Mouse (Mus musculus): ENCODE measurements around the gene Il27. TPM values are rescaled to one million over a fixed set of nuclear protein-coding genes. Genes with fewer than 3 reads are reported as not detected.

Il27 gene
- polyA plus RNA-seq, 2 experiments = not detected

DNA sequence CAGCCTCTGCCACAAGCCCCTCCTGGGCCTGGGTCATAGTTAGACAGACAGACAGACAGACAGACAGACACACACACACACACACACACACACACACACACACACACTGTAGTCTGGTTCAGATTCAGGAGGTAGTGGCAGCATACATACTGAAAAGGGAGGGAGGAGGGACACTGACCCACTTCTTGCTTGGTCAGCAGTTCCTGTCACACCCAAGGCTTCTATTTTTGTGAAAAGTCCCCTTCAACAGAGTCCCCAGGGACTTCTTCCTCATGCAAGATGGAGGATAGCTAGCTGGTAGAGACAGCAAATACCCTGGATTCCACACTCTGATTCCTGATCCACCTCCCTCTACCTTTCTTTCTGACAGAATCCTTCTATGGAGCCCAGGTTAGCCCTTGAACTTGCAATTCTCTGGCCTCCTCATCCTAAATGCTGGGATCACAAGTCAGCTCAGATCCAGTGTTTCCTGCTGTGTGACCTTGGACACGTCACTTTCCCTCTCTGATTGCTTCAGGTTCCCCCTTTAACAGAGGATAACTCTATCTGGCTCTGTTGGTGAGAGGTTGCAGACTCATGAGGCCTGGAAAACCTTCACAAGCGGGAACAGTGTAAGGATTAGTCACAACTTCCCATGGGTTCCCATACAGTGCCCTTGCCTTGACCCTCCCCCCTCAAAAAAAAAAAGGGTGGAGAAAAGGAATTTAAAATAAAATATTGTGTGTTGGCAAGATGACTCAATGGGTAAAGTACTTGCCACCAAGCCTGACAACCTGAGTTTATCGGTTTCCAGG is 31.3 kb upstream of the Il27 start:
- H3K9me3 ChIP-seq (ENCODE audit: control insufficient read depth, low read length) = no peaks in the 10 kb centered on the region
- no peak overlapping the region for H3K27ac ChIP-seq (replicated peaks; ENCODE audit: low read depth, low read length)
- H3K4me1 ChIP-seq (ENCODE audit: control insufficient read depth, insufficient read depth, low read length) = no peaks in the 10 kb centered on the region
- no peaks in the 10 kb centered on the region for H3K36me3 ChIP-seq (ENCODE audit: control insufficient read depth, insufficient read depth, low read length)
- TF ChIP-seq POLR2A (IDR thresholded peaks at IDR 0.05; ENCODE audit: borderline replicate concordance, extremely low read depth, insufficient read depth, insufficient read length) = no peak
- H3K9ac ChIP-seq (ENCODE audit: low read depth, low read length, severe bottlenecking) = no peak overlapping the region
- 80% methylated on average over 3 of the region's 3 CpGs for WGBS
- no peak overlapping the region for H3K4me2 ChIP-seq (replicated peaks; ENCODE audit: low read depth, low read length, severe bottlenecking)
- no peaks in the 10 kb centered on the region for H3K27me3 ChIP-seq (ENCODE audit: control insufficient read depth, insufficient read depth, low read length)
- H3K4me3 ChIP-seq (replicated peaks; ENCODE audit: low read length) = no peak overlapping the region
- no peak for ATAC-seq (ENCODE audit: low FRiP score, low read depth)
- no peak for DNase-seq (ENCODE audit: low spot score)

DNA sequence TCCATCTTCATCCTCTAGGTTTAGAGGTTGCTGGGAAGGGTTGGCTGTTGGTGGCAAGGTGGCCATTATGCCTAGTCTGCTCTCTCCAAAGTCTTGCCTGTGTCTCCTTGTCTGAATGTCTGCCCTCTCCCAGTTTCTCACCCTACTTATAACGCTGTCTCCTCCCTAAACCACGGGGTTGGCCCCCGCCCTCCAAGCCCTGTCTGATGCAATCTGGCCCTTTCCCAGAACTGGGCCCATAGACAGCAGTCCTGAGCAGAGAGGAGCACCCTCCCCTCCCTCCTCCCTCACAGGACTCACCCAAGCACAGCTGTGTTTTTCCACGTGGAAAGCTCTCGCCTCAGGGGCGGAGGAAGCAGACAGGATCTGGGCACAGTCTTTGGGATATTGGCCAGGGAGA is 30.6 kb upstream of the Il27 start:
- peak; percentile 39 for DNase-seq (ENCODE audit: low spot score)

DNA sequence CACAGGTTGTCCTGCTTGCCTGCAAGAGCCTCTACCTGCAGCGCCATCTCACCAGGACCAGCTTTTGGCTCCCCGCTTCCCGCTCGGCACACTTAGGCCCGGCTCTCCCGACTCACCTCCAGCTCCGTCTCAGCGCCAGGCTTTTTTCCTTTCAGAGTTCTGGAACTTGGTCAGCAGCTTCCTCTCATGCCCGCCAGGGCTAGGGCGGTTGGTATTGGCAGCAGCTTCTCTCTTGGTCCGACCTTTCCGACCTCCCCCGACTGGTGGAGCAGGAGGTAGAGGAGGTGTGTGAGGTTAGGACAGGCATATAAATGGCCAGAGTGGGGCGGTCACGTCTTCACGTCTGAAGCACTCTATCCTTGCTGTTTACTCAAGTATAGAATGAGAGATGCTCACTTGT is 30.0 kb upstream of the Il27 start:
- H3K4me3 ChIP-seq (replicated peaks; ENCODE audit: low read length) = no peak overlapping the region
- no peak overlapping the region for H3K9ac ChIP-seq (ENCODE audit: low read depth, low read length, severe bottlenecking)
- DNase-seq (ENCODE audit: low spot score) (no peak), ATAC-seq (ENCODE audit: low FRiP score, low read depth) (no peak)
- no peak for TF ChIP-seq POLR2A (IDR thresholded peaks at IDR 0.05; ENCODE audit: borderline replicate concordance, extremely low read depth, insufficient read depth, insufficient read length)
- no peak overlapping the region for H3K4me2 ChIP-seq (replicated peaks; ENCODE audit: low read depth, low read length, severe bottlenecking)
- no peaks in the 10 kb centered on the region for H3K27me3 ChIP-seq (ENCODE audit: control insufficient read depth, insufficient read depth, low read length)
- WGBS = 69% methylated on average over 16 of the region's 16 CpGs
- no peaks in the 10 kb centered on the region for H3K4me1 ChIP-seq (ENCODE audit: control insufficient read depth, insufficient read depth, low read length)
- H3K27ac ChIP-seq (replicated peaks; ENCODE audit: low read depth, low read length) = no peak overlapping the region
- no peaks in the 10 kb centered on the region for H3K9me3 ChIP-seq (ENCODE audit: control insufficient read depth, low read length)
- H3K36me3 ChIP-seq (ENCODE audit: control insufficient read depth, insufficient read depth, low read length) = no peaks in the 10 kb centered on the region

More for the DNA sequence above, 30.6 kb upstream of the Il27 start:
- peak; percentile 53; the same call in 1 of the 2 replicates for ATAC-seq (ENCODE audit: low FRiP score, low read depth)
- no peak overlapping the region for H3K27ac ChIP-seq (replicated peaks; ENCODE audit: low read depth, low read length)
- H3K9me3 ChIP-seq (ENCODE audit: control insufficient read depth, low read length) = no peaks in the 10 kb centered on the region
- no peaks in the 10 kb centered on the region for H3K27me3 ChIP-seq (ENCODE audit: control insufficient read depth, insufficient read depth, low read length)
- H3K4me1 ChIP-seq (ENCODE audit: control insufficient read depth, insufficient read depth, low read length) = no peaks in the 10 kb centered on the region
- no peak for TF ChIP-seq POLR2A (IDR thresholded peaks at IDR 0.05; ENCODE audit: borderline replicate concordance, extremely low read depth, insufficient read depth, insufficient read length)
- no peak overlapping the region for H3K4me2 ChIP-seq (replicated peaks; ENCODE audit: low read depth, low read length, severe bottlenecking)
- H3K36me3 ChIP-seq (ENCODE audit: control insufficient read depth, insufficient read depth, low read length) = no peaks in the 10 kb centered on the region
- H3K4me3 ChIP-seq (replicated peaks; ENCODE audit: low read length) = no peak overlapping the region
- H3K9ac ChIP-seq (ENCODE audit: low read depth, low read length, severe bottlenecking) = no peak overlapping the region
- 41% methylated on average over 6 of the region's 6 CpGs for WGBS

DNA sequence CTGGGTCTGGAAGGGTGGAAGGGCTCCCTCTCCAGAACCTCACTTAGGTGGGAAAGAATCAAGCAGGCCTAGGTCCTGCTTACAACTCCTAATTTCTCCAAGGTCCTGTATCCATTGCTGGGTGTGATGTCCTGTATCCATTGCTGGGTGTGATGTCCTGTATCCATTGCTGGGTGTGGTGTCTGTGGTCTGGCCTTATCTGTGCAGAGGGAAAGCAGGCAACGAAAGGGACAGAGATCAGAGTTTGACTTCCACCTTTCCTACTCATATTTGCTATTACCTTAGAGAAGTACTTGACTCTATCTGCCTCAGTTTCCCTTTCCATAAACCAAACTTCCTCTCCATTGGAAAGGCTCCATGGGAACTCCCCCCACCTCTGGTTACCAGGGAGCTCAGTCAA is 28.6 kb upstream of the Il27 start:
- no peaks in the 10 kb centered on the region for H3K36me3 ChIP-seq (ENCODE audit: control insufficient read depth, insufficient read depth, low read length)
- H3K9ac ChIP-seq (ENCODE audit: low read depth, low read length, severe bottlenecking) = no peak overlapping the region
- H3K27ac ChIP-seq (replicated peaks; ENCODE audit: low read depth, low read length) = no peak overlapping the region
- DNase-seq (ENCODE audit: low spot score) (no peak), ATAC-seq (ENCODE audit: low FRiP score, low read depth) (no peak)
- TF ChIP-seq POLR2A (IDR thresholded peaks at IDR 0.05; ENCODE audit: borderline replicate concordance, extremely low read depth, insufficient read depth, insufficient read length) = no peak
- no peaks in the 10 kb centered on the region for H3K9me3 ChIP-seq (ENCODE audit: control insufficient read depth, low read length)
- H3K4me1 ChIP-seq (ENCODE audit: control insufficient read depth, insufficient read depth, low read length) = no peaks in the 10 kb centered on the region
- H3K4me2 ChIP-seq (replicated peaks; ENCODE audit: low read depth, low read length, severe bottlenecking) = no peak overlapping the region
- WGBS = 83% methylated on average over 1 of the region's 1 CpGs
- no peaks in the 10 kb centered on the region for H3K27me3 ChIP-seq (ENCODE audit: control insufficient read depth, insufficient read depth, low read length)
- no peak overlapping the region for H3K4me3 ChIP-seq (replicated peaks; ENCODE audit: low read length)

DNA sequence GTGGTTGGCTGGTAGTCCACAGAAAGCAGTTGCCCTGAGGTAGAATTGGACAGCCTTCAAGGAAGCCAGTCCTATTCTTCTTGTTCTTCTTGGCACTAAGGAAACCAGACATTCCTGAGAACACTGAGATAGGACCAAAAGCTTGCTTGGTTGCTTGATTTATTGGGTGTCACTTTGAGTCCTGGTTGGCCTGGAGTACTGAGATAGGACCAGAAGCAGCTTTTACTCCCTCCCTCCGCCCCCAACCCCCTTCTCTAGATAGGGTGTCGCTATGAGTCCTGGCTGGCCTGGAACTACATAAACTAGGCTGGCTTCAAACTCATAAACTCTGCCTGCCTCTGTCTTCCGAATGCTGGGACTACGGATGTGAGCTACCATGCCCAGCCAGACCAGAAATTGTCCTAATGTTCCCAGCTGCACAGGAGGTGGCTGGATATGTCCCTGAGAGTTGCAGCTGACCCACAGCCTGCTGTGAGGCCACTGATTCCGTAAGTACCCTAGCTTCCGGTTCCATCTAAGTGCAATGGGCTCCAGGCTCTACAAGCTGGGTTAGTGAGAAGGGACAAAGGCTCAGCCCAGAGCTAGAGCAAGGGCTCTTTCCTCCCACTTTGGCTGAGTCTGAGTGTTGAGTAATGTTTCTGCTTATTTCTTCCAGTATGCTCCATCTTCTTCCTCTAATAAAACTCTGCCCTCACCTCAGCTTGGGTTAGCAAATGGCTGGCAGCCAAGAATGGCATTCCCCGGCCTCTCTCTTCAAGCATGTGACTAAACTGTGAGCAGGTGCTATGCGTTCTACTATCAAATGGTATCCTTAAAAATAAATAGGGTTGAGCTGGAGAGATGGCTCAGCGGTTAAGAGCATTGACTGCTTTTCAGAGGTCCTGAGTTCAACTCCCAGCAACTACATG is 27.0 kb upstream of the Il27 start:
- no peaks in the 10 kb centered on the region for H3K27me3 ChIP-seq (ENCODE audit: control insufficient read depth, insufficient read depth, low read length)
- H3K36me3 ChIP-seq (ENCODE audit: control insufficient read depth, insufficient read depth, low read length) = no peaks in the 10 kb centered on the region
- 61% methylated on average over 9 of the region's 9 CpGs for WGBS
- no peak overlapping the region for H3K4me3 ChIP-seq (replicated peaks; ENCODE audit: low read length)
- DNase-seq (ENCODE audit: low spot score) = no peak
- no peak overlapping the region for H3K27ac ChIP-seq (replicated peaks; ENCODE audit: low read depth, low read length)
- no peak overlapping the region for H3K9ac ChIP-seq (ENCODE audit: low read depth, low read length, severe bottlenecking)
- TF ChIP-seq POLR2A (IDR thresholded peaks at IDR 0.05; ENCODE audit: borderline replicate concordance, extremely low read depth, insufficient read depth, insufficient read length) = no peak
- H3K4me2 ChIP-seq (replicated peaks; ENCODE audit: low read depth, low read length, severe bottlenecking) = no peak overlapping the region
- H3K4me1 ChIP-seq (ENCODE audit: control insufficient read depth, insufficient read depth, low read length) = no peaks in the 10 kb centered on the region
- no peaks in the 10 kb centered on the region for H3K9me3 ChIP-seq (ENCODE audit: control insufficient read depth, low read length)
- ATAC-seq (ENCODE audit: low FRiP score, low read depth) = no peak

Data from limb, embryonic 14.5 days (tissue).